Mouse (Mus musculus): ENCODE results near the gene Stab2. TPM values are rescaled to one million over a fixed set of nuclear protein-coding genes. Genes with fewer than 3 reads are reported as not detected.

Stab2 gene
- polyA plus RNA-seq (2015; fragmentation: Nextera tagmentation; extraction: Ambion mirVana): 2.2 and 6.3 TPM in 2 replicates

- Histone ChIP-seq H3K4me2 (ENCODE audit: low read depth, low read length) (no peak within 1 kb of the TSS), H3K9ac (ENCODE audit: low read length) (no peak within 1 kb of the TSS), H3K4me1 (ENCODE audit: control insufficient read depth, insufficient read depth, low read length) (no peaks in the 10 kb centered on the region), H3K27me3 (ENCODE audit: control insufficient read depth, insufficient read depth, low read length) (no peaks in the 10 kb centered on the region), H3K36me3 (ENCODE audit: control insufficient read depth, insufficient read depth, low read length) (no peaks in the 10 kb centered on the region), H3K9me3 (replicated peaks; ENCODE audit: control insufficient read depth, low read length) (no peaks in the 10 kb centered on the region), H3K27ac (ENCODE audit: low read length) (no peak within 1 kb of the TSS), H3K4me3 (replicated peaks; ENCODE audit: low read length) (no peak within 1 kb of the TSS)
- no peak for ATAC-seq (ENCODE audit: insufficient read depth, low FRiP score)
- 53% methylated on average over 8 of the region's 8 CpGs for WGBS
These were observed at the start of gene Stab2 for GRCm38 (mm10) chr10:87007385-87008214. TSS of gene Stab2 (minus strand) at chr10:87008025.

DNA sequence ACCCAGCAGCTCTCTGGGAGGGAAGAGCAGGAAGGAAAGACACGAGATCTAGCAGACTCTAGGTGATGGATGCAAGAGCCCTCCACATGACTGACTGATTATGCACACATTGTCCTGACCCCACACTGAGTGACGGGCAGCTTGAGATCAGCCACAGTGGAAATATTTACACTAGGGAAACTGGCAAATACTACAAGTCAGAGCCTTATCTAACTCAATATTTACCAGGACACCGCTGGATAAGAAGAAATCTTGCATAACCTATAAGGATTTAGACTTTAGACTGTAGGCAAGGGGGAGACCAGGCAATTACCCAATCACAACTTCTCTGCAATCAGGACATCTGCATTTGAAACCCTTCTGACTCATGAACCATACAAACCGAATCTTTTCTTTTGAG lies 43.9 kb upstream of the Stab2 start:
- WGBS: 29% methylated on average over 4 of the region's 4 CpGs

DNA sequence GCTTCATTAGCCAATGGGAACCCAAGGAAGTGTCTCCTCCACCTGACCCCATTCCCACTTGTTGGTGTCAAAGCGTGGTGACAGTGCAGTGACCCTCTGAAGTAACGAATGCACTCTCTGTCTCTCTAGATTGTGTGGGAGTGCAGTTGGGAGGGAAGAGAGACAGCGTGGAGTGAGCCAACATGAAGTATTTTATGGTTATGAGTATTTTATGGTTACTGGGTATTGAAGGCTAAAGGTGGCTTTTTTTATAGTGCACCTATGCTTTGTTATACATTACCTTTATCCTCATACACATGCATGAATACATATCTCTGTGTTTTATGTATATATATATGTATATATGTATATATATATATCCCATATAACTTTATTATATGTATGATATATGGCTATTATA lies 41.4 kb upstream of the Stab2 start:
- H3K27ac ChIP-seq (ENCODE audit: low read length): no peak overlapping the region
- peaks cover 4% of the 10 kb centered on the region; the same call in 1 of the 2 replicates for H3K27me3 ChIP-seq (ENCODE audit: control insufficient read depth, insufficient read depth, low read length)
- no peaks in the 10 kb centered on the region for H3K36me3 ChIP-seq (ENCODE audit: control insufficient read depth, insufficient read depth, low read length)
- H3K4me3 ChIP-seq (replicated peaks; ENCODE audit: low read length): no peak overlapping the region
- H3K9ac ChIP-seq (ENCODE audit: low read length): no peak overlapping the region
- H3K4me1 ChIP-seq (ENCODE audit: control insufficient read depth, insufficient read depth, low read length): no peaks in the 10 kb centered on the region
- no peaks in the 10 kb centered on the region for H3K9me3 ChIP-seq (replicated peaks; ENCODE audit: control insufficient read depth, low read length)
- no peak for ATAC-seq (ENCODE audit: insufficient read depth, low FRiP score)
- H3K4me2 ChIP-seq (ENCODE audit: low read depth, low read length): no peak overlapping the region
- 81% methylated on average over 3 of the region's 3 CpGs for WGBS

More for the DNA sequence above, 43.9 kb upstream of the Stab2 start:
- Histone ChIP-seq H3K4me1 (ENCODE audit: control insufficient read depth, insufficient read depth, low read length) (no peaks in the 10 kb centered on the region), H3K9me3 (replicated peaks; ENCODE audit: control insufficient read depth, low read length) (no peaks in the 10 kb centered on the region), H3K27ac (ENCODE audit: low read length) (no peak overlapping the region), H3K9ac (ENCODE audit: low read length) (no peak overlapping the region), H3K4me3 (replicated peaks; ENCODE audit: low read length) (no peak overlapping the region), H3K4me2 (ENCODE audit: low read depth, low read length) (no peak overlapping the region), H3K36me3 (ENCODE audit: control insufficient read depth, insufficient read depth, low read length) (no peaks in the 10 kb centered on the region), H3K27me3 (ENCODE audit: control insufficient read depth, insufficient read depth, low read length) (peaks cover 5% of the 10 kb centered on the region; the same call in 1 of the 2 replicates)
- ATAC-seq (ENCODE audit: insufficient read depth, low FRiP score): peak; percentile 85

- Histone ChIP-seq H3K27me3 (ENCODE audit: control insufficient read depth, insufficient read depth, low read length) (no peaks in the 10 kb centered on the region), H3K9ac (ENCODE audit: low read length) (no peak overlapping the region), H3K9me3 (replicated peaks; ENCODE audit: control insufficient read depth, low read length) (no peaks in the 10 kb centered on the region), H3K36me3 (ENCODE audit: control insufficient read depth, insufficient read depth, low read length) (no peaks in the 10 kb centered on the region), H3K27ac (ENCODE audit: low read length) (no peak overlapping the region), H3K4me3 (replicated peaks; ENCODE audit: low read length) (no peak overlapping the region), H3K4me1 (ENCODE audit: control insufficient read depth, insufficient read depth, low read length) (no peaks in the 10 kb centered on the region), H3K4me2 (ENCODE audit: low read depth, low read length) (no peak overlapping the region)
- no peak for ATAC-seq (ENCODE audit: insufficient read depth, low FRiP score)
- 78% methylated on average over 10 of the region's 10 CpGs for WGBS
These were observed 39.2 kb upstream of the Stab2 start for GRCm38 (mm10) chr10:87046931-87047468.

DNA sequence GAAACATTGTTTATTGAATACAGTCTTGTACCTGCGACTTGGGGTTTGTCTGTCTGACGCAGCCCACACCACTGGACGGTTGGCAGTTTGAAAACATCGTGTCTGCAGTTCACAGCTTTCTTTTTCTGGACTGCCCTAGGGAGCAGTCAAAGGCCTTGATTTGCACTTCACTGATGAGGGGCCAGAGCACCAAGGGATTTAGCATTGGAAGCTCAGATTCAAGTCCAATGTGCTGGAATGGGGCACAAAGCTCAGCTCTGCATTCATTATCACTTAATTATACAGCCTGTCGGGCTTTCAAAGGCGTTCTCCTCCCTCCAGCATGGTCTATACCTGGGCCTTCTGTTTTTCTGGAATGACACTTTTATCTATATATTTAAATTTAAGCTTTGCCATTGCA lies 38.6 kb upstream of the Stab2 start:
- H3K36me3 ChIP-seq (ENCODE audit: control insufficient read depth, insufficient read depth, low read length): no peaks in the 10 kb centered on the region
- no peaks in the 10 kb centered on the region for H3K4me1 ChIP-seq (ENCODE audit: control insufficient read depth, insufficient read depth, low read length)
- WGBS: 33% methylated on average over 6 of the region's 6 CpGs
- H3K27ac ChIP-seq (ENCODE audit: low read length): no peak overlapping the region
- H3K4me2 ChIP-seq (ENCODE audit: low read depth, low read length): no peak overlapping the region
- H3K9me3 ChIP-seq (replicated peaks; ENCODE audit: control insufficient read depth, low read length): no peaks in the 10 kb centered on the region
- no peak overlapping the region for H3K9ac ChIP-seq (ENCODE audit: low read length)
- ATAC-seq (ENCODE audit: insufficient read depth, low FRiP score): no peak
- H3K27me3 ChIP-seq (ENCODE audit: control insufficient read depth, insufficient read depth, low read length): no peaks in the 10 kb centered on the region
- no peak overlapping the region for H3K4me3 ChIP-seq (replicated peaks; ENCODE audit: low read length)

DNA sequence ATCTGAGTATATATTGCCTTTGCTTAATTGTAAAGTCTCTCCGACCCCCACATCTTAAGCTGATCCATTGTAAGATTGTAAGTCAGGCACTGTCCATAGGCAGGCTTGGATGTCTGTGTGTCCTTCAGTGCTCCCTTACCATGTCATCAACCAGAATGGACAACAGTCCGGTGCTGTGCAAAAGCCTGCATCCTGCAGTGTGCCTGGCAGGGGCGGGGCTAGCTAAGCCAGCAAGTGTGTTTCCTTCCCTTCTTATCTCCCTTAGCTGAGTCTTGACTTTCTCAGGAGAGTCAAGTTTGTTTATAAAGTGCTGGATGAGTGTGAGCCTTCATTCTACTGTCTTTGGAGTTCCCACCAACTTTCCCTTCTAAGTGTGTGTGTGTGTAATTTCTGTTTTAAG lies 37.4 kb upstream of the Stab2 start:
- no peak overlapping the region for H3K27ac ChIP-seq (ENCODE audit: low read length)

DNA sequence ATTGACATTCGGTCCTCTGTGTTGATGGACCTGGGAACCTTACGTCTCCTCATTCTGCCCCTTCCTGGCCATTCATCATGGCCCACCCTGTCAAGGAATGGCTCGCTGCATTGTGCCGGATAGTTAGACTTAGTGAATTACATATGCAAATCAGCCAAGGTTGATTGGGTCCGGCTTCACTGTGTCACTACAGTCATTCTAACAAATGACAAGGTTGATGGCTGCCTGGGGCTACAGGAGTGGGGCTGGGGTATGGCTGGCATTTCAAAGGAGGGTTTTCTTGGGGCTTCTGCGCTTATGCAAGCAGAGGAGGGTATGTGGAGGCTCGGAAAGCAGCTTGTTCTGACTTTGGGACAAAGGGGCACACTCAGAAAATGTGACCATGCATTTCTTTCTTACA lies 33.4 kb upstream of the Stab2 start:
- Histone ChIP-seq H3K27ac (ENCODE audit: low read length) (no peak overlapping the region), H3K9ac (ENCODE audit: low read length) (no peak overlapping the region), H3K4me2 (ENCODE audit: low read depth, low read length) (no peak overlapping the region), H3K36me3 (ENCODE audit: control insufficient read depth, insufficient read depth, low read length) (no peaks in the 10 kb centered on the region), H3K9me3 (replicated peaks; ENCODE audit: control insufficient read depth, low read length) (no peaks in the 10 kb centered on the region), H3K27me3 (ENCODE audit: control insufficient read depth, insufficient read depth, low read length) (no peaks in the 10 kb centered on the region), H3K4me1 (ENCODE audit: control insufficient read depth, insufficient read depth, low read length) (no peaks in the 10 kb centered on the region), H3K4me3 (replicated peaks; ENCODE audit: low read length) (no peak overlapping the region)
- no peak for ATAC-seq (ENCODE audit: insufficient read depth, low FRiP score)
- 87% methylated on average over 7 of the region's 7 CpGs for whole genome bisulfite sequencing

More for the DNA sequence above, 37.4 kb upstream of the Stab2 start:
- 48% methylated on average over 3 of the region's 3 CpGs for WGBS
- Histone ChIP-seq H3K4me2 (ENCODE audit: low read depth, low read length) (no peak overlapping the region), H3K27me3 (ENCODE audit: control insufficient read depth, insufficient read depth, low read length) (no peaks in the 10 kb centered on the region), H3K9ac (ENCODE audit: low read length) (no peak overlapping the region), H3K9me3 (replicated peaks; ENCODE audit: control insufficient read depth, low read length) (no peaks in the 10 kb centered on the region), H3K4me3 (replicated peaks; ENCODE audit: low read length) (no peak overlapping the region), H3K36me3 (ENCODE audit: control insufficient read depth, insufficient read depth, low read length) (no peaks in the 10 kb centered on the region), H3K4me1 (ENCODE audit: control insufficient read depth, insufficient read depth, low read length) (no peaks in the 10 kb centered on the region)
- no peak for ATAC-seq (ENCODE audit: insufficient read depth, low FRiP score)

GRCm38 (mm10) chr10:87039800-87040199 lies 32.0 kb upstream of the Stab2 start:
- no peaks in the 10 kb centered on the region for H3K4me1 ChIP-seq (ENCODE audit: control insufficient read depth, insufficient read depth, low read length)
- no peaks in the 10 kb centered on the region for H3K9me3 ChIP-seq (replicated peaks; ENCODE audit: control insufficient read depth, low read length)
- no peak overlapping the region for H3K4me3 ChIP-seq (replicated peaks; ENCODE audit: low read length)
- no peaks in the 10 kb centered on the region for H3K36me3 ChIP-seq (ENCODE audit: control insufficient read depth, insufficient read depth, low read length)
- H3K27ac ChIP-seq (ENCODE audit: low read length): no peak overlapping the region
- H3K4me2 ChIP-seq (ENCODE audit: low read depth, low read length): no peak overlapping the region
- ATAC-seq (ENCODE audit: insufficient read depth, low FRiP score): no peak
- 86% methylated on average over 3 of the region's 3 CpGs for WGBS
- no peak overlapping the region for H3K9ac ChIP-seq (ENCODE audit: low read length)
- no peaks in the 10 kb centered on the region for H3K27me3 ChIP-seq (ENCODE audit: control insufficient read depth, insufficient read depth, low read length)

GRCm38 (mm10) chr10:87039340-87039739 lies 31.5 kb upstream of the Stab2 start:
- Histone ChIP-seq H3K4me2 (ENCODE audit: low read depth, low read length) (no peak overlapping the region), H3K36me3 (ENCODE audit: control insufficient read depth, insufficient read depth, low read length) (no peaks in the 10 kb centered on the region), H3K27ac (ENCODE audit: low read length) (no peak overlapping the region), H3K4me1 (ENCODE audit: control insufficient read depth, insufficient read depth, low read length) (no peaks in the 10 kb centered on the region), H3K27me3 (ENCODE audit: control insufficient read depth, insufficient read depth, low read length) (no peaks in the 10 kb centered on the region), H3K4me3 (replicated peaks; ENCODE audit: low read length) (no peak overlapping the region), H3K9ac (ENCODE audit: low read length) (no peak overlapping the region), H3K9me3 (replicated peaks; ENCODE audit: control insufficient read depth, low read length) (no peaks in the 10 kb centered on the region)
- ATAC-seq (ENCODE audit: insufficient read depth, low FRiP score): no peak
- 78% methylated on average over 6 of the region's 6 CpGs for WGBS

Data from stomach, embryonic 16.5 days (tissue).